Mouse (Mus musculus): ENCODE results near the gene Tchhl1. TPM values are rescaled to one million over a fixed set of nuclear protein-coding genes. Genes with fewer than 3 reads are reported as not detected.
A peak's percentile ranks its signal among the peaks of the same experiment; 100 is the strongest.

The Tchhl1 gene
- polyA plus RNA-seq, 3 experiments from 2014 or later, result not detected

- ATAC-seq, result peak; percentile 86
Observed at GRCm38 (mm10) chr3:93505960-93506863, 37.7 kb downstream of the Tchhl1 start.

GRCm38 (mm10) chr3:93506881-93507325 lies 38.3 kb downstream of the Tchhl1 start:
- ATAC-seq, result peak; percentile 0

DNA sequence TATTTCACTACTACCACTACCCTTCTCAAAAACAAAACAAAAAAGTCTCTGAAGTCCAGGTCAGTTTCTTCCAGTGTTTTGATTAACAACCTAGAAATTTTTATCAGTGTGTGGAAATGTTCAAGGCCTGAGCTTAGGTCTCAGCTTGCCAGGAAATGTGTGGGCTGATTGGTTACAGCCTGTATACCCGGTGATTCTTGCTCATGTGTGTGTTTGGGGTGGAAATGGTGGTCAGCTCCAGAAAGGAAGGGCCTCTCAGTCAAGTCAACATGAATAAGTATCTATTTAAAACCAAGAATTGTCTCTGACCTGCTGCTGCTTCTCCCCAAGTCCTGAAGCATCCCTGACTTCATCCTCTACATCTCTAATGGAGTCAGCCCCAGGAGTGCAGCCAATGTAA lies 40.7 kb downstream of the Tchhl1 start:
- ATAC-seq, result no peak

- no peak for ATAC-seq
Observed at GRCm38 (mm10) chr3:93511036-93511435, 42.5 kb downstream of the Tchhl1 start.

DNA sequence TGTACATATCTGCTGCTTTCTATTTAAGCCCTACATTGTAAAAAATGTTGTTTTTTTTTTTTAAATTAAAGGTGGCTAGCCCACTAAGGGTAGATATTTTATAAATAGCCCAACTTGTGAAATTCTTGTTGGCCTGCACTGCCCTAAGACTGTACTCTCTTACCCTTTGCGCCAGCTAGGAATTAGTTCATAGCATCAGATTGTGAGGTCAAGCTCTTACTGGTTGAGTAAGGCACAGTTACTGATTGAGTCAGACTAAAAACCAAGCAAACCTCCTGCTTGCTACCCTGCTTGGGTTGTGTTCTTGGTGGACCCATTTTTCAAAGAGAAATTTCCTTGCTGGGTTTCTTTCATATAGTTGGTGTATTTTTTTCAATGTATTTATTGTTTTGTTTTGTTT lies 43.2 kb downstream of the Tchhl1 start:
- ATAC-seq, result no peak

DNA sequence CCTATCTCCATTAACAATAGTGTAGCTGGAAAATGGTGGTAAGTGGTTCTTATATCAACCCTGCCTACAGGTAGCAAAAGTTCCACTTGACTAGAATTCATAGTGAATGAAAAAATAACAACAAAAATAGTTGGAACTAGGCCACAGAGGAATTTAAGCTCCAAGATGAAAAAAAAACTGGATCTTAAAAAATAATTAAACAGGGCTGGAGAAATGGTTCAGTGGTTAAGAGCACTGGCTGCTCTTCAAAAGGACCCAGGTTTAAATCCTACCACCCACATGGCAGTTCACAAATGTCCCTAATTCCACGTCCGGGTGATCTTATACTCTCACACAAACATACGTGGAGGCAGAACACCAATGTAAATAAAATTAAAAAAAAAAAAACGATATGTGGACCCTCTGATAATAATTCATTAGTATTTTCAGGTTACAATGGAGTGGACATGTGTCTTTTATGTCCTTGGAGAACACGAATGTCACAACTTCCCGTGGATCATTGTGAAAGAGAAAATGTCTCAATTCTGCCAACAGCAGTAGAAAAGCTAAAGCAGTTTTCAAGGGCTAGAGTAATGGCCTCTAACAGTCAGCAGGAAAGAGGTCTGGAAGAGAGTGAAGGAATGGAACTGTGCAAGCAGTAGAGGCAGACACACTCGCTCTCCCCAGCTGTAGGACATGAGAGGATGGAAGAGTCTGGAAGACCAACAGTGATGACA lies 44.0 kb downstream of the Tchhl1 start:
- ATAC-seq, result no peak

- peak; percentile 92 for ATAC-seq
Observed at GRCm38 (mm10) chr3:93514628-93515027, 46.1 kb downstream of the Tchhl1 start.

DNA sequence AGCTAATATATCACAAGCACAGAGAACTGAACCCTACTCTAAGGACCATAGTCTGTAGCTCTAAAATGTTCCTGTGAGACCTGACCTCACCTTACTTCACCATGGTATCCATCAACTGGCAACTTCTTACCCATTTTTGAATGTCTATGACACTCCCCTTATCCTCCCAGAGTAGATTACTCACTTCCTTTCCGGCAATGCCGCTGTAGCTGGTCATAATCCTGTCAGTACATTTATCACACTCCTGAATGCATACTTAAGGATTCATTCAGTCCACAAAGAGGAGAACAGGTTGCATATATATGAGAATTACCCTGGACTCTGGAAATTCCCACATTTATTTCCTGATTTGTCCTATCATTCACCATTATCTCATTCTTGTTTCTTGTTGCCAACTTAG lies 48.8 kb downstream of the Tchhl1 start:
- ATAC-seq, result no peak

DNA sequence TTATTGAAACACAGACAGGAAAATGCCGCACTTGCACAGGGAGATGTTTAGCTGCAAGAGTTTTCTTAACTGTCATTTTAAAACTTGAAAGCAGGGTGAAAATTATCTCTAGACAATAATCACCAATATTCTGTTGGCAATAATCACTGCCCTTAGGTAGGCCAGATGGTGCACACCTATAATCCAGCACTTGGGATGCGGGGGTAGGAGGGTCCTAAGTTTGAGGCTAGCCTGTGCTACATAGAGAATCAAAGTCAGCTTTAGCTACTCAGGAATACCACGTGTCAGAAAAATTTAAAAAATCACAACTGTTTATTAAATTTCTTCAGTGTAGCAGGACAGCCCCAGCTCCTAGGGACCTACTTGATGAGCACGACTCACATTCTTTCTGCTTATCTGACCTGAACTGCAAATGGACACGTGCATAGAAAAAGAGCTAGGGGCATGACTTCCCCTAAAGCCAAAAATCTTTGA lies 51.3 kb downstream of the Tchhl1 start:
- ATAC-seq, result no peak

GRCm38 (mm10) chr3:93520330-93521193 lies 52.0 kb downstream of the Tchhl1 start, which contains the start of gene S100a11:
Gene S100a11, plus strand, starts transcription at chr3:93520488.
- peak; percentile 81 for ATAC-seq

Other genes with a start within 250 kb of the Tchhl1 start
- gene Flg, start 195.2 kb upstream of the Tchhl1 start, polyA plus RNA-seq (2017; shearing (Covaris generic)), result not detected
- gene Hrnr, start 149.0 kb upstream of the Tchhl1 start, polyA plus RNA-seq (2017; shearing (Covaris generic)), result not detected
- not detected for gene Rptn, start 75.1 kb upstream of the Tchhl1 start, polyA plus RNA-seq (2017; shearing (Covaris generic))
- under 1 TPM in 1 of 3 experiments, not detected in 2; 0.06 TPM for gene Tchh, start 26.4 kb upstream of the Tchhl1 start, polyA plus RNA-seq (2017; shearing (Covaris generic))
- 1,000 to 10,000 TPM in 2 of 3 experiments, 100 to 1,000 TPM in 1; 738 to 2,389 (median 1,003) TPM for gene S100a11, start 51.7 kb downstream of the Tchhl1 start, polyA plus RNA-seq (2017; shearing (Covaris generic))
- 1,000 to 10,000 TPM in 1 of 3 experiments, 100 to 1,000 TPM in 2; 678 to 1,984 (median 706) TPM for gene S100a10, start 86.3 kb downstream of the Tchhl1 start, polyA plus RNA-seq (2017; shearing (Covaris generic))
- not detected for gene Tdpoz2, start 183.9 kb downstream of the Tchhl1 start, polyA plus RNA-seq (2017; shearing (Covaris generic))
- gene Tdpoz1, start 207.6 kb downstream of the Tchhl1 start, polyA plus RNA-seq (2017; shearing (Covaris generic)), result not detected
- under 1 TPM in 1 of 3 experiments, not detected in 2; 0.34 TPM for gene Gm37596, start 224.3 kb downstream of the Tchhl1 start, polyA plus RNA-seq (2017; shearing (Covaris generic))

All from inflammation-experienced regulatory T-cells, adult 6 months (primary cell).